Mouse (Mus musculus) lung, adult 2 months (tissue): ENCODE results near the gene Ncbp1.

Experiments used
- CTCF ChIP-seq: fragments of 200-500 bp; IDR thresholded peaks from 2 replicates; pipeline ENCODE4 v1.5.1; 2011; ENCODE audit warnings: mild to moderate bottlenecking, low read length, control low read depth; ENCODE audit not compliant: insufficient read depth
- POLR2A ChIP-seq: fragments of 200-500 bp; IDR thresholded peaks from 2 replicates; pipeline ENCODE4 v1.6.1; 2011; ENCODE audit warnings: low read depth, mild to moderate bottlenecking, control low read depth, low read length, borderline replicate concordance; ENCODE audit errors: extremely low read depth

DNA sequence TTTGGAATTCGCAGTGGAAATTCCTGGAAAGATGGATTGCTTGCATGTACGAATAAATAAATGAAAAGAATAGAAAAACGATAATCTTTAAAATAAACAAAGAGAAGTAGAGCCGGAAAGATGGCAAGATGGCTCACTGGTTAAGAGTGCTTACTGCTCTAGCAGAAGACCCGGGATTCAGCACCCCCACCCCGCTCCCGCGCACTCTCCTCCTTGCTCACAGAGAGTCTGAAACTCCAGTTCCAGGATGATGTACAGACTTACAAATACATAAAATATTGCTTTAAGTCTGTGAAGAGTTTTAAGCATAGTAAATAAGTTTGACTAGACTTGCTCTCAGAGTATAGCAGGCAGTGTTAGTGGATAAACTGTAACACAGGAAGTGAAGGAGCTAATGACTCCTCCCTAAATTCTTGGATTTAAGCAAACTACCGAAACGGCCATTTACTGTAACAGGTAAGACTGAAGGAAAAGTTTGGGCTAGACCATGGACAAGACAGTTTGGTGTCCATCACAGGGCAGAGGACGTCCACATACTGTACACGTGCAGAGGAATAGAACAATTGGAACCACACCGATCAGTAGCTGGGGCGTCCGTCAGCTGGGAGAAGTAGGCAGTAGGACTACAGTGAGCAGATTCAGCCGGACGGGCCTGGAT, 655 bp upstream of the Ncbp1 start:
- no peak for TF ChIP-seq POLR2A
- TF ChIP-seq CTCF: no peak
